Mouse (Mus musculus) hindbrain, embryonic 15.5 days (tissue): ENCODE data around the gene Usp13. TPM values are rescaled to one million over a fixed set of nuclear protein-coding genes. Genes with fewer than 3 reads are reported as not detected.
A peak's percentile ranks its signal among the peaks of the same experiment; 100 is the strongest.

ENCODE experiments used
- ATAC-seq: fragments of 200-750 bp; cut with Nextera tagmentation; 2 replicates; pipeline ENCODE4 v1.8.0; 2017; ENCODE audit warnings: low read depth, moderate number of reproducible peaks, moderate TSS enrichment; ENCODE audit not compliant: low FRiP score
- H3K27ac ChIP-seq: fragments of 300-500 bp; sonication (generic); replicated peaks from 2 replicates; pipeline ENCODE4 v1.5.1; 2015; ENCODE audit warnings: mild to moderate bottlenecking, inconsistent platforms
- H3K27me3 ChIP-seq: fragments of 300-500 bp; sonication (generic); 2 replicates; pipeline ENCODE4 v1.6.1; 2015; ENCODE audit warnings: control low read depth, inconsistent platforms
- H3K36me3 ChIP-seq: fragments of 300-500 bp; sonication (generic); 2 replicates; pipeline ENCODE4 v1.6.1; 2015; ENCODE audit warnings: control low read depth, inconsistent platforms
- H3K4me1 ChIP-seq: fragments of 300-500 bp; sonication (generic); replicated peaks from 2 replicates; pipeline ENCODE4 v1.6.1; 2015; ENCODE audit warnings: control low read depth, inconsistent platforms
- H3K4me2 ChIP-seq: fragments of 300-500 bp; sonication (generic); 2 replicates; pipeline ENCODE4 v1.6.1; 2015; ENCODE audit warnings: moderate library complexity, mild to moderate bottlenecking, inconsistent platforms
- H3K4me3 ChIP-seq: fragments of 300-500 bp; sonication (generic); 2 replicates; pipeline ENCODE4 v1.5.1; 2015; ENCODE audit warnings: mild to moderate bottlenecking, inconsistent platforms
- H3K9ac ChIP-seq: fragments of 300-500 bp; sonication (generic); 2 replicates; pipeline ENCODE4 v1.6.1; 2015; ENCODE audit warnings: inconsistent platforms
- H3K9me3 ChIP-seq: fragments of 300-500 bp; sonication (generic); 2 replicates; pipeline ENCODE4 v1.6.1; 2016; ENCODE audit warnings: control low read depth, inconsistent platforms
- WGBS: fragments of 180-500 bp; shearing (Covaris S2); methylation state at CpG from one replicate; pipeline ENCODE4 v1.1.7; 2015; 5-methylcytosine and 5-hydroxymethylcytosine counted together
- polyA plus RNA-seq: library from polyadenylated mRNA; unstranded; fragments of >200 nt; fragmentation: Nextera tagmentation; extraction: Ambion mirVana; gene quantifications from 2 replicates; pipeline ENCODE4 v1.2.1, GENCODE M21; 2015

Gene Usp13
- polyA plus RNA-seq, 1 experiment from 2014 or later = 15.1 TPM

DNA sequence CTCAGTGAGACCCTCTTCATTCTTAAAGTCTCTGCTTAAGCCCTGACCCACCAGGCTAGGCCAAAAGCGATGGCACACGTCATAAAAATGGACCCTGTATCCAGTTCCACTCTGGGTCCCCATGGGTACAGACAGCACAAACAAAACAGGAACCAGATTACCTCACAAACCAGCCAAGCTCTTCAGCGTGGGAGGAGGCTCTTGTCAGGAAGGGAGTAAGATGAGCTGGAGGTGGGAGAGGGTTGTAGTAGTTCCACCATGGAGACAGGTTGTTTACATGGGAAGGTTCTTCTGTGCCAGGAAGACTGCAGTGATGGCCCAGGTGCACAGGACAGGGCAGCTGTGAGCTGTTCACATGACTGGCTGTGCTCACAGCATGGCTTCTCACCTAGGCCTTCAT, 53.7 kb downstream of the Usp13 start:
- no peaks in the 10 kb centered on the region for H3K9me3 ChIP-seq
- H3K9ac ChIP-seq = no peak overlapping the region
- no peak overlapping the region for H3K4me2 ChIP-seq
- H3K4me1 ChIP-seq = no peaks in the 10 kb centered on the region
- 94% methylated on average over 3 of the region's 3 CpGs for WGBS
- no peaks in the 10 kb centered on the region for H3K27me3 ChIP-seq
- ATAC-seq = no peak
- H3K36me3 ChIP-seq = peaks cover 24% of the 10 kb centered on the region
- H3K27ac ChIP-seq = no peak overlapping the region
- H3K4me3 ChIP-seq = no peak overlapping the region

DNA sequence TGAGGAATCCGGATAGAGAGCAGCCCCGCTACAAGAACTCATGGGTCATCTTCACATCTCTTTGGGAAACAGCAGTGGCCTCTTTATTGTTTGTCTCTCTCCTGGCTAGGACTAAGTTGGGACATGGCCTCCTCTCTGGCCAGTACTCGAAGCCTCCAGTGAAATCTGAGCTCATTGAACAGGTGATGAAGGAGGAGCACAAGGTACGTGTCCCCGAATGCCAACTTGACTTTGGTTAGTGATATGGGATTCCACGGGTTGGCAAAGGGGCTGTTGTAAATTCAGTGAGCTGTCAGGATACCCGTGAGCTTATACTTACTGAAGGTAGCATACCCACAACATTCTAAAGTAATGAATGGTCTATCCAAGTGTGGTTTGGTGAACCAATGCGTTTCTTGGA, 69.0 kb downstream of the Usp13 start:
- ATAC-seq = no peak
- no peak overlapping the region for H3K27ac ChIP-seq
- no peak overlapping the region for H3K4me2 ChIP-seq
- no peak overlapping the region for H3K4me3 ChIP-seq
- 95% methylated on average over 8 of the region's 8 CpGs for WGBS
- H3K9ac ChIP-seq = no peak overlapping the region
- peaks cover 20% of the 10 kb centered on the region for H3K36me3 ChIP-seq
- no peaks in the 10 kb centered on the region for H3K9me3 ChIP-seq
- no peaks in the 10 kb centered on the region for H3K4me1 ChIP-seq
- no peaks in the 10 kb centered on the region for H3K27me3 ChIP-seq

DNA sequence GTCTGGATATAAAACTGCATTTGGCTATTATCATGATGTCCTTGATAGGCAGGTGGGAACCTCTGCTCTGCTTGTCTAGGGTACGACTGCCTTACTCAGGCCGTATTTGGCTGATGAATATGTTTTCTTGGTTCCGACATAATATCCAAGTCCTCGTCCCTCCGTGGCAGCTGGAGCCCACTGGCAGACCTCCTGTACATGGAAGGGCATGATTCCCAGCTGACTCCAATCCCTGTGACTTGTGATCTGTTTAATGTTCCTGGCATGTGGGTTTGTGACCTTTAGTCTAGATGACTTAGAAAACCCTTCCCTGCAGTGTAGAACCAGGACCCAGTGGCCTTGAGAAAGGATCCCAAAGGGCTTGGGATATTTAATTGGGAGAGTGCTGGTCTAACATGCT, 71.5 kb downstream of the Usp13 start:
- peaks cover 14% of the 10 kb centered on the region for H3K36me3 ChIP-seq
- no peaks in the 10 kb centered on the region for H3K9me3 ChIP-seq
- no peaks in the 10 kb centered on the region for H3K4me1 ChIP-seq
- 93% methylated on average over 5 of the region's 5 CpGs for whole genome bisulfite sequencing
- no peak overlapping the region for H3K4me2 ChIP-seq
- no peak overlapping the region for H3K9ac ChIP-seq
- H3K27me3 ChIP-seq = no peaks in the 10 kb centered on the region
- no peak overlapping the region for H3K27ac ChIP-seq
- ATAC-seq = no peak
- no peak overlapping the region for H3K4me3 ChIP-seq

DNA sequence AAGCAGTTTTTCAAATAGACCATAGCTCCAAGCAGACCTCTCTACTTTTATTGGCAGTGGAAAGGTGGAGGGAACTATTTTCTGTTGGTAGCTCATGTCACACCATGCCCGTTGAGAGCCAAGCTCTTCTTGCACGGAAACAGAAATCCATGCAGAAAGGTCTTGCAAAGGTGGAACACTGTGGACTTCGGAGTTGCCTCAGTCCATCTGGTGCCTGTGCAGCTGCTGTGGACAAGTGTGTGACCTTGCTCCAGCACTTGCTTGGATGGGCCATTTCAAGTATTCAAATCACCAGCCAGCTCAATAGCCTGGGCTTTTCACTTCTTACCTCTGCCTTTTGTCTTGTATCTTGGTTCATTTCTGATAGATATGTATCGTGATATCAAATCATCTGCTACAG, 72.8 kb downstream of the Usp13 start:
- H3K4me1 ChIP-seq = no peaks in the 10 kb centered on the region
- H3K4me2 ChIP-seq = no peak overlapping the region
- H3K4me3 ChIP-seq = no peak overlapping the region
- peaks cover 20% of the 10 kb centered on the region for H3K36me3 ChIP-seq
- no peak for ATAC-seq
- no peaks in the 10 kb centered on the region for H3K27me3 ChIP-seq
- no peak overlapping the region for H3K27ac ChIP-seq
- H3K9me3 ChIP-seq = no peaks in the 10 kb centered on the region
- 98% methylated on average over 4 of the region's 4 CpGs for WGBS
- no peak overlapping the region for H3K9ac ChIP-seq

DNA sequence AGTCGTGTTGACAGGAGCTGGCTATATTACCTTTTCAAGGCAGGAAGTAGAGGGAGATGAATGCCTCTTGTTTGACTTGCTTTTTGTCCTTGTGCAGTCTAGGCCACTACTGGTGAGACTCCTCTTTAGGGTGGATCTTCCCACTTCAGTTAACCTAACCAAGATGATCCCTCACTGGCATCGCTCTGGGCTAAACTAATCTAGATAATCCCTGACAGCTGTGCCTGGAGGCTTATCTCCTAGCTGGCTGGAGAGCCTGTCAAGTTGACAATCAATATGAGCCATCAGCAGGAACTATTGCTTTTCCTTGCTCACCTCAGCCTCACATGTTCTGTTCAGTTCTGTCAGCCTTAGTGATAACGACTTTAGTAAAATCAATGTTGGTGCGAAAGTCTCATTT, 86.1 kb downstream of the Usp13 start:
- peaks cover 11% of the 10 kb centered on the region; the same call in 1 of the 2 replicates for H3K36me3 ChIP-seq
- H3K4me3 ChIP-seq = no peak overlapping the region
- H3K4me2 ChIP-seq = no peak overlapping the region
- H3K27me3 ChIP-seq = no peaks in the 10 kb centered on the region
- WGBS = 59% methylated on average over 4 of the region's 4 CpGs
- no peaks in the 10 kb centered on the region for H3K4me1 ChIP-seq
- no peak overlapping the region for H3K9ac ChIP-seq
- H3K27ac ChIP-seq = no peak overlapping the region
- no peak for ATAC-seq
- H3K9me3 ChIP-seq = no peaks in the 10 kb centered on the region

DNA sequence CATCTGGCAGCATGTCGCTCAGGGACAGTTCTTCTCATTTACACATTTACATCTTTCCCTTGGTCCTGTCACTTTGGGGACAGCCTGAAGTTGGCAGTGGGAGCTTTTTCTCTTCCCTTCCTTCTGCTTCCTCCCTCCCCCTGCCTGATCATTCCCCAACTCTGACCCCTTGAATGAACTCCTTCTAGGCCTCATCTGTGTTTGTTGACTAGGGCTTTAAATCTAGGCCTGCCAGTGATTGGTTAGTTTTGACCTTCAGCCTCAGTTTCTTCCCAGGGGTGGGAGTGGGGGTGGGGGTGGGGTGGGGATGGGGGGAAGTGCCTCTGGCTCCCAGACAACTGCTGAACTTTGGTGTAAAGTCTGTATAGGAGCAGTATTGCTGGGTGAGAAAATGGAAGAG, 87.3 kb downstream of the Usp13 start:
- 91% methylated on average over 1 of the region's 1 CpGs for WGBS
- Histone ChIP-seq H3K4me2 (no peak overlapping the region), H3K27me3 (no peaks in the 10 kb centered on the region), H3K27ac (no peak overlapping the region), H3K9me3 (no peaks in the 10 kb centered on the region), H3K4me3 (no peak overlapping the region), H3K36me3 (peaks cover 11% of the 10 kb centered on the region; the same call in 1 of the 2 replicates), H3K9ac (no peak overlapping the region), H3K4me1 (no peaks in the 10 kb centered on the region)
- ATAC-seq = no peak

DNA sequence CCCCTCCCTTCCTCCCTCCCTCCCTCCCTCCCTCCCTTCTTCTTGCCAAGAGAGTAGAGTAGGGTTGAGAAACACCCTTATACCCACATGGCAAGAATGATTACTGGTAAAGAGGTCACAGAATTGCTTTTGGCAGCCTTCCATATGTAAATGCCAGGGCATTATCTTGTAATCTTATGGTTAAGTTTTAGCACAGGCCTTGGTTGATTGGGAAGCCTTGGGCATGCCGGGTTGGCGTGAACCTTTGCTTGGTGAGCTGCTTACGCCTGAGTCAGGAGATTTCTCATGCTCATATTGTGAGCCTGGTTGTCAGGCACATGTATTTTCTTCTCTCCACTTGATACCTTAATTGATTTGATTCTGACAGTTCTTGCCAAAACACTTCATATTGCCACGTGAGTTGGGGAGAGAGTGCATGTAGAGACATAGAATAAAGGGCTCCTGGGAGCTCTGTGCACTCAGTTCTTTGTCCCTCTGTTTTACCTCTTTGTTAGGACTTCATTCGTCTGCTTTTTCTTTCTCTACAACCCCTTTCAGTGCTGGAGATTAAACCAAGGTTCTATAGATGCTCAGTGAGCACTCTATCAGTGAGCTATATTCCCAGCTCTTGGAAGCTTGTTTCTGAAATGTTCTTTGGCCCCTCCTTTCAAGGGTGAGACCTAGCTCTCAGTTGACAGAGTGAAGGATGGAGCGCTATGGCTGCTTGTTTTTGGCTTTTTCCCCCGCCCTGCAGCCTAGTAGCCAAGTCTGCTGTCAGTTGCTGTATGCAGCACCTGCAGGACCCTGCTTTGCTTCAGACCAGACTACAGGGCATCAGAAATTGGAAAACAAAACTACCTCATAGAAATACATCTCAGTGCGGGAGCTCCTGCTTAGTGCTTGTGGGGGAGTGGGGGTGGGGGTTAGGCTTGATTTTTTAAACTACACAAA, 88.8 kb downstream of the Usp13 start:
- H3K27me3 ChIP-seq = no peaks in the 10 kb centered on the region
- no peaks in the 10 kb centered on the region for H3K4me1 ChIP-seq
- no peak overlapping the region for H3K4me2 ChIP-seq
- no peak overlapping the region for H3K9ac ChIP-seq
- no peak for ATAC-seq
- H3K9me3 ChIP-seq = no peaks in the 10 kb centered on the region
- WGBS = 65% methylated on average over 8 of the region's 8 CpGs
- peaks cover 11% of the 10 kb centered on the region; the same call in 1 of the 2 replicates for H3K36me3 ChIP-seq
- no peak overlapping the region for H3K4me3 ChIP-seq
- H3K27ac ChIP-seq = no peak overlapping the region

DNA sequence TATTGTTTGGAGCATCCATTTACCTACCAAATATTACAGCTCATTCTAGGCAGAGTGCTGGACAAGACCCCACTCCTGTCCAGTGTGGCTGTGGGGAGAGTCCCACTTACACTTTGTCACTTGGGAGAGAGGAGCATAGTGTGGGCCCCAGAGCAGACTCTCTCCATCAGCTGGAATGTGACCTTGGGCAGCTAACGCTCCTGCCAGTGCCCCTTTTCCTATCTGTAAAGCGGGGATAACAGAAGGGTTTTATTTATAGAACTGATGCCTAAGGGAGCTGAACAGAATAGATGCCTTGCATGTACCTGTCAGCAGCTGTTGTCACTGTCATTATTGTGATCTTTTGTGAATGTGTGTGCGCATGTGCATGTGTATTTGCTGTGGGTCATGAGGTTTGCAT, 91.1 kb downstream of the Usp13 start:
- H3K4me1 ChIP-seq = no peaks in the 10 kb centered on the region
- H3K9me3 ChIP-seq = no peaks in the 10 kb centered on the region
- WGBS = 95% methylated on average over 3 of the region's 3 CpGs
- no peak overlapping the region for H3K4me2 ChIP-seq
- no peak for ATAC-seq
- no peak overlapping the region for H3K9ac ChIP-seq
- no peak overlapping the region for H3K4me3 ChIP-seq
- no peaks in the 10 kb centered on the region for H3K27me3 ChIP-seq
- H3K36me3 ChIP-seq = peaks cover 3% of the 10 kb centered on the region; the same call in 1 of the 2 replicates
- H3K27ac ChIP-seq = no peak overlapping the region

DNA sequence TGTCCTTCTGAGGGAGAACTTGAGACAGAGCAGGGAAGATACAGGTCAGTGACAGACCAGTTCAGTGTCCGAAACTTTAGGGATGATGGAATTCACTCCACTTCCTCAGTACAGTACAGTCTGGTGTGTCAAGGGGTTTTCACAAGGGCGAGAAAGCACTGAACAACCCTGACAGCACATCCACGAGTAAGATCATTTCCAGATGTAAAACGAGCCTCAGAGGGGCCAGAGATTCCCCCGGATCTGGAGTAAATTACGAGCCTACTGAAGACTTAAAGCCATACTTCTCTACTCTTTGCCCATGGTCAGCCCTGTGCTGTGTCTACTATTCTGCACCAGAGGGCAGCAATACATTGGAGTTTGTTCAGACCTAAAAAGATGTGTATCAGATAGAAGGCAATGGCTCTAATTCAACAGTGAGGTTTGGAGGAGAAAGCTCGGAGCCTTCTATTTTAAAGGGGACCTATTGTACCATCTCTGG, 92.8 kb downstream of the Usp13 start:
- Histone ChIP-seq H3K9ac (no peak overlapping the region), H3K4me3 (no peak overlapping the region), H3K36me3 (peaks cover 17% of the 10 kb centered on the region), H3K4me1 (no peaks in the 10 kb centered on the region), H3K4me2 (no peak overlapping the region), H3K27ac (no peak overlapping the region), H3K27me3 (no peaks in the 10 kb centered on the region), H3K9me3 (no peaks in the 10 kb centered on the region)
- ATAC-seq = peak; percentile 90
- 76% methylated on average over 7 of the region's 7 CpGs for WGBS

DNA sequence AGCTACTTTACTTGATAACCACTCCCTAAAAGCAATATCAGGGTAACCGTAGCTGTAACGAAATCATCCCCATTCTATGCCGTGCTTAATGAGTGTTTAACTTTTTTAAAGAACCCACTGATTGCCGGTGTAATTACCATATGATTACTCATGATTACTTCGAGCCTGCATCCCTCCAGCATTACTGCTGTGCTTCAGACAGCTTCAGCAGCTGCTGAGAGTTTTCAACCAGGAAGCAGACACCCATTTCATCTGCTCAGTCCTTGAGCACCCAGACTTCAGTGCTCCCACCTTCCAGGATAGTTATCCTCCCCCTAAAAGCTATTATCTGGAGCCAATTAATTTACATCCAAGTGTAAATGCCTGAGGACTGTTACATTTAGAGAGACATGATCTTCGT, 106.8 kb downstream of the Usp13 start:
- Histone ChIP-seq H3K36me3 (peaks cover 58% of the 10 kb centered on the region), H3K27me3 (no peaks in the 10 kb centered on the region), H3K27ac (no peak overlapping the region), H3K4me1 (no peaks in the 10 kb centered on the region), H3K9me3 (no peaks in the 10 kb centered on the region), H3K4me2 (no peak overlapping the region), H3K4me3 (no peak overlapping the region), H3K9ac (no peak overlapping the region)
- ATAC-seq = peak; percentile 30; the same call in 1 of the 2 replicates
- 76% methylated on average over 6 of the region's 6 CpGs for WGBS

DNA sequence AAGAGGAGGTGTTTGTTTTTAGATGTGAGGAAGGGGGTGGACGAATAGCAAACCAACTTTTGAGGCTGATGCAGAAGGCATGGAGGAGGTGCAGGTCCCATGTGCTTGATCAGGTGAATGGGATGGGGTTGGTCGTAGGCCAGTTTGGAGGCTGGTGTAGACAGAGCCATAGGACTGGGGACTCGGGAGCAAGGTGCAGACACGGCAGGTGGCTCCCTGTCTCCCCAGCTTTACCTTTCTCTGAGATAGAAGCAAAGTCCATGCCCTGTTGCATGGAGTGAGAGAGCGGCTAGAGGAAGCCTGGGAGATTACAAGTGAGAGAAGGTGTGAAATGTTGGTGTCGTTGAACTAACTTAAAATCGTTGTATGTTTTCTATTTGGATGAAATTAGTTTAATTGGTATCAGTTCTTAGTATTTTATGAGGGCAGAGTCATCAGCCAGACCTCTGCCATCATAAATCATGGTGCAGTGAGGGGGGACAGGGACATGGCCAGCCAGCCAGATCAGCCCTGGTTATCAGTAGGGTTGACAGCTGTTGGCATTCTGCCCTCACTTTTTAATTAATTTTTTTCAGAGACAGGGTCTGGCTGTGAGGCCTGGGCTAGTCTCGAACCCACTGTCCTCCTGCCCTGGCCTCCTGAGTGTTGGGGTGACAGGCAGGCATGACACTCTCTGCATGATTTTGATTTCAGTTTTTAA, 122.6 kb downstream of the Usp13 start:
- no peak overlapping the region for H3K9ac ChIP-seq
- no peaks in the 10 kb centered on the region for H3K36me3 ChIP-seq
- no peaks in the 10 kb centered on the region for H3K4me1 ChIP-seq
- H3K27me3 ChIP-seq = no peaks in the 10 kb centered on the region
- no peak overlapping the region for H3K4me3 ChIP-seq
- H3K9me3 ChIP-seq = no peaks in the 10 kb centered on the region
- no peak overlapping the region for H3K27ac ChIP-seq
- ATAC-seq = no peak
- 83% methylated on average over 8 of the region's 8 CpGs for WGBS
- H3K4me2 ChIP-seq = no peak overlapping the region

DNA sequence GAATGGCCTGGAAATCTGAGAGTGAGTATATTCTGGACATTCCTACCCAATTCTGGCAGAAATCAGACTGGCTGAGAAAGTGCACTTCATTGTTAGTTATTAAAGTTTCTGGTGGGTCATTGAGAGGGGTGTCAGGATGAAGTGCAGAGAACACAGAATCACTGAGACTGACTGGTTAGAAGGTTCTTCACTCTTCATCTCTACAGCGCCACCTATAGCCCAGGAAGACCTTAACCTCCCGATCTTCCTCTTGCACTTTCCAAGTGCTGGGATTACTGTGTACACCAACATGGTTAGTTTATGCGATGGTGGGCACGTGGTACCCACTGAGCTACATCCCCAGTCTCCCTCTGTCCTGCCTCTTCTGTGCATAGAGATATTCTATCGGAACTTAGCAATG, 130.1 kb downstream of the Usp13 start:
- Histone ChIP-seq H3K4me1 (no peaks in the 10 kb centered on the region), H3K9ac (no peak overlapping the region), H3K4me2 (no peak overlapping the region), H3K9me3 (no peaks in the 10 kb centered on the region), H3K27me3 (no peaks in the 10 kb centered on the region), H3K36me3 (no peaks in the 10 kb centered on the region), H3K4me3 (no peak overlapping the region), H3K27ac (no peak overlapping the region)
- WGBS = 92% methylated on average over 5 of the region's 5 CpGs
- ATAC-seq = no peak
